ENCODE assay signal across 18 mouse cellular contexts in genomic region chr8:128261367-128261766, GRCm38 (mm10).
A peak's percentile ranks its signal among the peaks of the same experiment; 100 is the strongest.
DNase-seq lines count a peak whose midpoint lies in the region; ATAC-seq and TF ChIP-seq lines count a peak whose summit lies in the region.
"Had no signal": no experiment of that assay in that cellular context is flagged by ENCODE, and none has a peak within 500 bp of the region (broad histone marks: within the 10 kb centered on the region; RNA-seq: fewer than 3 reads in every experiment).

No protein-coding gene starts in this region.

- no peaks in the 10 kb centered on the region for H3K27me3 ChIP-seq in hindbrain, postnatal 0 days (ENCODE audit: insufficient read depth, low read length)
- no peaks in the 10 kb centered on the region for H3K27me3 ChIP-seq in hindbrain, embryonic 14.5 days (ENCODE audit: control insufficient read depth, insufficient read depth, low read length)
- H3K27me3 ChIP-seq in heart, embryonic 11.5 days (ENCODE audit: control insufficient read depth, insufficient read depth, low read length) = no peaks in the 10 kb centered on the region
- H3K27me3 ChIP-seq: embryonic facial prominence, embryonic 12.5 days; forebrain, embryonic 12.5 days; heart, embryonic 13.5 days had no signal

- H3K27ac ChIP-seq in hindbrain, postnatal 0 days = no peak overlapping the region
- no peak overlapping the region for H3K27ac ChIP-seq in hindbrain, embryonic 14.5 days
- no peak overlapping the region for H3K27ac ChIP-seq in heart, embryonic 11.5 days (ENCODE audit: low read depth, low read length)
- H3K27ac ChIP-seq: embryonic facial prominence, embryonic 12.5 days; forebrain, embryonic 12.5 days; gastrocnemius, adult 2 months; heart, embryonic 13.5 days had no signal

- H3K4me3 ChIP-seq in hindbrain, postnatal 0 days (ENCODE audit: low read length) = no peak overlapping the region
- no peak overlapping the region for H3K4me3 ChIP-seq in hindbrain, embryonic 14.5 days (replicated peaks; ENCODE audit: low read length)
- H3K4me3 ChIP-seq in heart, embryonic 11.5 days (ENCODE audit: low read depth, low read length) = no peak overlapping the region
- H3K4me3 ChIP-seq: embryonic facial prominence, embryonic 12.5 days; forebrain, embryonic 12.5 days; gastrocnemius, adult 2 months; heart, embryonic 13.5 days had no signal

- DNase-seq in cerebellum, postnatal 10 days = peak; percentile 39 to 40
- no peak for DNase-seq in cerebellum, postnatal 25 days
- DNase-seq in hindbrain, postnatal 0 days (ENCODE audit: low spot score) = peak; percentile 44
- DNase-seq in hindbrain, embryonic 14.5 days (ENCODE audit: low spot score) = no peak
- DNase-seq in layer of hippocampus, adult 8-10 months (ENCODE audit: low spot score in 2 of 2) = peak; percentile 22 to 29
- DNase-seq in layer of hippocampus, postnatal 10 days (ENCODE audit: low spot score in 2 of 2) = no peak
- DNase-seq: adrenal gland, adult 8-10 months; B cell, adult 2 months; gastrocnemius, adult 2 months; gastrocnemius, postnatal 25 days; heart, postnatal 36 days had no signal

- no peaks in the 10 kb centered on the region for H3K36me3 ChIP-seq in hindbrain, postnatal 0 days (ENCODE audit: insufficient read depth, low read length)
- no peaks in the 10 kb centered on the region for H3K36me3 ChIP-seq in hindbrain, embryonic 14.5 days (replicated peaks; ENCODE audit: control insufficient read depth, insufficient read depth)
- H3K36me3 ChIP-seq in heart, embryonic 11.5 days (ENCODE audit: control insufficient read depth, insufficient read depth, low read length) = no peaks in the 10 kb centered on the region
- H3K36me3 ChIP-seq: embryonic facial prominence, embryonic 12.5 days; forebrain, embryonic 12.5 days; G1E; heart, embryonic 13.5 days had no signal

- WGBS in hindbrain, postnatal 0 days = 78% methylated on average over 3 of the region's 3 CpGs
- 89% methylated on average over 3 of the region's 3 CpGs for WGBS in hindbrain, embryonic 14.5 days
- WGBS in heart, embryonic 11.5 days (ENCODE audit: insufficient replicate concordance) = 80% methylated on average over 3 of the region's 3 CpGs

- no peaks in the 10 kb centered on the region for H3K9me3 ChIP-seq in hindbrain, postnatal 0 days (ENCODE audit: low read length)
- H3K9me3 ChIP-seq in hindbrain, embryonic 14.5 days (ENCODE audit: control insufficient read depth, low read length) = no peaks in the 10 kb centered on the region
- H3K9me3 ChIP-seq in heart, embryonic 11.5 days (replicated peaks; ENCODE audit: control insufficient read depth, low read length) = no peaks in the 10 kb centered on the region
- H3K9me3 ChIP-seq: embryonic facial prominence, embryonic 12.5 days; forebrain, embryonic 12.5 days; G1E; heart, embryonic 13.5 days had no signal

- H3K4me1 ChIP-seq in hindbrain, postnatal 0 days (ENCODE audit: insufficient read depth, low read length) = no peaks in the 10 kb centered on the region
- peaks cover 7% of the 10 kb centered on the region; the same call in 1 of the 2 replicates for H3K4me1 ChIP-seq in hindbrain, embryonic 14.5 days (replicated peaks; ENCODE audit: control insufficient read depth, insufficient read depth, low read length)
- peaks cover 2% of the 10 kb centered on the region for H3K4me1 ChIP-seq in heart, embryonic 11.5 days (ENCODE audit: control insufficient read depth, insufficient read depth, low read length)

- H3K4me2 ChIP-seq in hindbrain, postnatal 0 days (ENCODE audit: low read depth, low read length) = no peak overlapping the region
- no peak overlapping the region for H3K4me2 ChIP-seq in hindbrain, embryonic 14.5 days (replicated peaks)
- H3K4me2 ChIP-seq in heart, embryonic 11.5 days = no peak overlapping the region
- H3K4me2 ChIP-seq: embryonic facial prominence, embryonic 12.5 days; forebrain, embryonic 12.5 days; heart, embryonic 13.5 days had no signal

- no peak for ATAC-seq in hindbrain, postnatal 0 days
- ATAC-seq in hindbrain, embryonic 14.5 days (ENCODE audit: low FRiP score) = no peak
- no peak for ATAC-seq in heart, embryonic 11.5 days (replicated peaks; ENCODE audit: insufficient number of reproducible peaks, low FRiP score, low TSS enrichment)
- ATAC-seq: CD4-positive, CD25-positive, alpha-beta regulatory T cell, adult 4 months; hindbrain, embryonic 16.5 days had no signal

- no peak overlapping the region for H3K9ac ChIP-seq in hindbrain, postnatal 0 days (replicated peaks; ENCODE audit: low read length)
- no peak overlapping the region for H3K9ac ChIP-seq in hindbrain, embryonic 14.5 days
- H3K9ac ChIP-seq in heart, embryonic 11.5 days (ENCODE audit: low read depth, low read length) = no peak overlapping the region
- H3K9ac ChIP-seq: embryonic facial prominence, embryonic 12.5 days; forebrain, embryonic 12.5 days; heart, embryonic 13.5 days had no signal

- no peak for TF ChIP-seq CTCF in hindbrain, postnatal 0 days (IDR thresholded peaks at IDR 0.05; ENCODE audit: low read depth)

Comparison
In these comparisons a context has a peak if more than half of its experiments do, and no peak if none do; other contexts are left out.
1. DNase-seq: peak in cerebellum, postnatal 10 days (2 of 2), hindbrain, postnatal 0 days (single experiment) and layer of hippocampus, adult 8-10 months (2 of 2); none in cerebellum, postnatal 25 days (0 of 2), hindbrain, embryonic 14.5 days (single experiment) and layer of hippocampus, postnatal 10 days (0 of 2).